Mouse (Mus musculus): ENCODE measurements around the gene Armc2. TPM values are rescaled to one million over a fixed set of nuclear protein-coding genes. Genes with fewer than 3 reads are reported as not detected.

Armc2 gene
- total RNA-seq, 1 experiment = 1.0 TPM

DNA sequence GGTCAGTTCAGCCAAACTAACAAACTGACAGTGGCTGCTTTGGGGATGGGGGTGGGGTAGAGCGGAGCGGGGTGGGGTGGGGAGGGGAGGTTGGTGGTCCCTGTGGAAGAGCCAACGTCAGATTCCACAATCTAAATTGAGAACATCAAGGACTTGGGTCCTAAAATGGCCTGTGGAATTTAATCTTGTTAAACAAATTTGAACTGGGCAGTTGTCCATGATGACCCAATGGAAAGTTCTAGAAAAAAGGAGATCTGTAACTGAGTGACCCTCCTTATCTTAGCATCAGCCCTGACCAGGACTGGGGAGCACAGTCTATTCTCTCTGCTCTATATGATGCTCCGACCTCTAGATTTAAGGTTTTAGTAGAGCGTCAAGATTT, 26.2 kb downstream of the Armc2 start:
- in situ Hi-C loops (cut with MboI; ENCODE audit: low sequenced_read_pairs in 2 of 2, unreplicated experiment in 2 of 2) = no loop called here
- Histone ChIP-seq H3K9ac (ENCODE audit: insufficient read depth, low read depth, low read length, poor library complexity, severe bottlenecking) (no peak overlapping the region), H3K9me3 (ENCODE audit: control insufficient read depth, insufficient read depth, low read depth, low read length) (no peaks in the 10 kb centered on the region), H3K4me3 (ENCODE audit: insufficient read depth in 1 of 2, low read depth in 1 of 2, low read length in 2 of 2, poor library complexity in 1 of 2, severe bottlenecking in 1 of 2) (no peak overlapping the region), H3K4me1 (ENCODE audit: control insufficient read depth in 2 of 2, insufficient read depth in 2 of 2, low read length in 2 of 2, poor library complexity in 1 of 2) (peaks cover 0 to 12% of the 10 kb centered on the region in 2 experiments; a peak in 3 of 4 replicates), H3K27ac (ENCODE audit: insufficient read depth, low read depth, low read length, poor library complexity, severe bottlenecking) (no peak overlapping the region), H3K36me3 (ENCODE audit: control insufficient read depth, insufficient read depth, low read length, poor library complexity, severe bottlenecking) (no peaks in the 10 kb centered on the region)
- no peak for DNase-seq (ENCODE audit: low read depth, low spot score)
- no peak for TF ChIP-seq HCFC1 (IDR thresholded peaks at IDR 0.05; ENCODE audit: borderline replicate concordance, insufficient read depth, low read length)
- no peak for TF ChIP-seq ZNF384 (IDR thresholded peaks at IDR 0.05; ENCODE audit: low read depth, low read length)
- no peak for TF ChIP-seq CHD2 (IDR thresholded peaks at IDR 0.05; ENCODE audit: low read depth, low read length)
- no peak for TF ChIP-seq MAFK (IDR thresholded peaks at IDR 0.05; ENCODE audit: insufficient read depth, low read depth, low read length)
- no peak for TF ChIP-seq ZC3H11A (IDR thresholded peaks at IDR 0.05; ENCODE audit: borderline replicate concordance, low read depth, low read length)

DNA sequence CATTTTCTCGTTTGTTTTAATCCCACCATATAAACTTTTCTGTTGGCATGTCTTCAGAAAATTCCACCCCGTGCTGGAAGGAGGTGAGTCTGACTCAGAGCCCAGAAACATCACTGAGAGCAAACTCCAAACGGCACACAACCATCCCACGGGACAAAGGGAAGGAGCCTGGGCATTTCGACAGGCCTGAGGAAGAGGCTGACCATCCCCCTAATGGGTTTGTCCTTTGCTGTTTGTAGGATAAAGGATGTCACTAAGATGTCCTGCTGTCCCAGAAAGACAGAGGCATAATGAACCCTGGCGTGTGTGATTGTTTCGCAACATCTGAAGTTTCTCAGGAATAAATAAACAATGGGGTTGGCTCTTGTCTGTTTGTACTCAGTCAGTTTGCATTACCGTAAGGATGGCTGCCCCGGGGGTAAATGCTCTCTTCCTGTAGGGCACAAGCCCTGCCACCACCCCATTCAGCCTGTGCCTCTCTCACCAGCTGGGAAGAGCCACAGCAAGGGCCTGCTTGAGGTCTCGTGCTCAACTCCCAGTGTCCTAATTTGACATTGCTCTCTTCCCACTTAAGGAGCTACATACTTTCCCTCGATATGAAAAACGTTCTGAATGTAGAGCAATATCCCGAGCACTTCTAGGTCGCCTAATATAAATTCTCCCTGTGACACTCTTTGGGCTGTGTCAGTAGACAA, 26.7 kb downstream of the Armc2 start:
- H3K4me1 ChIP-seq (ENCODE audit: control insufficient read depth in 2 of 2, insufficient read depth in 2 of 2, low read length in 2 of 2, poor library complexity in 1 of 2) = peaks cover 0 to 10% of the 10 kb centered on the region in 2 experiments; a peak in 2 of 4 replicates
- no peak overlapping the region for H3K4me3 ChIP-seq (ENCODE audit: insufficient read depth in 1 of 2, low read depth in 1 of 2, low read length in 2 of 2, poor library complexity in 1 of 2, severe bottlenecking in 1 of 2)
- TF ChIP-seq ZC3H11A (IDR thresholded peaks at IDR 0.05; ENCODE audit: borderline replicate concordance, low read depth, low read length) = no peak
- TF ChIP-seq CHD2 (IDR thresholded peaks at IDR 0.05; ENCODE audit: low read depth, low read length) = no peak
- no peak for TF ChIP-seq ZNF384 (IDR thresholded peaks at IDR 0.05; ENCODE audit: low read depth, low read length)
- TF ChIP-seq MAFK (IDR thresholded peaks at IDR 0.05; ENCODE audit: insufficient read depth, low read depth, low read length) = no peak
- TF ChIP-seq HCFC1 (IDR thresholded peaks at IDR 0.05; ENCODE audit: borderline replicate concordance, insufficient read depth, low read length) = no peak
- DNase-seq (ENCODE audit: low read depth, low spot score) = no peak
- no peak overlapping the region for H3K27ac ChIP-seq (ENCODE audit: insufficient read depth, low read depth, low read length, poor library complexity, severe bottlenecking)
- no peaks in the 10 kb centered on the region for H3K36me3 ChIP-seq (ENCODE audit: control insufficient read depth, insufficient read depth, low read length, poor library complexity, severe bottlenecking)
- H3K9me3 ChIP-seq (ENCODE audit: control insufficient read depth, insufficient read depth, low read depth, low read length) = no peaks in the 10 kb centered on the region
- no peak overlapping the region for H3K9ac ChIP-seq (ENCODE audit: insufficient read depth, low read depth, low read length, poor library complexity, severe bottlenecking)
- in situ Hi-C loops (cut with MboI; ENCODE audit: low sequenced_read_pairs in 2 of 2, unreplicated experiment in 2 of 2) = no loop called here

DNA sequence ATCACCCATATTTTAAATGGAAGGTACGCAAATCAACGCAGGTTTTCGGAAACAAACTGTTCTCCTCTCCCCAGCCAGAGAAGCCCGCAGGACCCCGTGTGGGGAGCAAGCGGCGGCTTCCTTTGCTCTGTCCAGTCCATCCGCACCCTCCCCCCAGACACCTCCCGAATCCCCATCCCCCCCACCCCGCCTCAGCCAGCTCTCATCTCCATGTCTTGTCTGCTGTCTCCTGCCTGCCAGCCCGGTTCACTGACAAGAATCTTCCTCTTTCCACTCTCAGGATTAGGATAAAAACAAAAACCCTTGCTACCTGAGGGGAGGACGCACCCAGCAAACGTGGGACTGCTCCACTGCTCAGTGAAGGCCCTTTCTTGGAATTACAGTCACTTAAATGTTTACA, 27.3 kb downstream of the Armc2 start:
- peaks cover 0 to 7% of the 10 kb centered on the region in 2 experiments; a peak in 2 of 4 replicates for H3K4me1 ChIP-seq (ENCODE audit: control insufficient read depth in 2 of 2, insufficient read depth in 2 of 2, low read length in 2 of 2, poor library complexity in 1 of 2)
- in situ Hi-C loops (cut with MboI; ENCODE audit: low sequenced_read_pairs in 2 of 2, unreplicated experiment in 2 of 2) = no loop called here
- no peaks in the 10 kb centered on the region for H3K9me3 ChIP-seq (ENCODE audit: control insufficient read depth, insufficient read depth, low read depth, low read length)
- no peak overlapping the region for H3K4me3 ChIP-seq (ENCODE audit: insufficient read depth in 1 of 2, low read depth in 1 of 2, low read length in 2 of 2, poor library complexity in 1 of 2, severe bottlenecking in 1 of 2)
- no peaks in the 10 kb centered on the region for H3K36me3 ChIP-seq (ENCODE audit: control insufficient read depth, insufficient read depth, low read length, poor library complexity, severe bottlenecking)
- no peak for DNase-seq (ENCODE audit: low read depth, low spot score)
- no peak for TF ChIP-seq MAFK (IDR thresholded peaks at IDR 0.05; ENCODE audit: insufficient read depth, low read depth, low read length)
- no peak for TF ChIP-seq ZNF384 (IDR thresholded peaks at IDR 0.05; ENCODE audit: low read depth, low read length)
- TF ChIP-seq ZC3H11A (IDR thresholded peaks at IDR 0.05; ENCODE audit: borderline replicate concordance, low read depth, low read length) = no peak
- TF ChIP-seq HCFC1 (IDR thresholded peaks at IDR 0.05; ENCODE audit: borderline replicate concordance, insufficient read depth, low read length) = no peak
- no peak for TF ChIP-seq CHD2 (IDR thresholded peaks at IDR 0.05; ENCODE audit: low read depth, low read length)
- H3K27ac ChIP-seq (ENCODE audit: insufficient read depth, low read depth, low read length, poor library complexity, severe bottlenecking) = no peak overlapping the region
- H3K9ac ChIP-seq (ENCODE audit: insufficient read depth, low read depth, low read length, poor library complexity, severe bottlenecking) = no peak overlapping the region

DNA sequence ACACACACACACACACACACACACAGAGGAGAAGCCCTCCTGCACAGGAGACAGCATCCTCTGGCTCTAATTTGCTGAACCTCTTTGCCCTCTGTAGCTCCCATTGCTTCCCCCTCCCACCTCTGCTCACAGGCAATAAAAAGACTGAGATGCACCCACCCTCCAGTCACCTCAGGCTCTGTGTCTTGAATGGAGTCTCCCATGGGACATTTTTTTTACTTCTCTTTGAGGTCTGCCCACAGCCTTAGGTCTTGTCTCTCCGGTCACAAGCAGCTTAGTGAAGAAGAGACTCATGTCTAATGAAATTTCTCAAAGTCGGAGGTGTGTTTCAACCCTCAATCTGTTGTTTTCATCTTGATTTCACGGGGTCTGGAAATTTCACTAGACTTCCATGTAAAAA, 29.3 kb downstream of the Armc2 start:
- TF ChIP-seq ZNF384 (IDR thresholded peaks at IDR 0.05; ENCODE audit: low read depth, low read length) (no peak), MAFK (IDR thresholded peaks at IDR 0.05; ENCODE audit: insufficient read depth, low read depth, low read length) (no peak), HCFC1 (IDR thresholded peaks at IDR 0.05; ENCODE audit: borderline replicate concordance, insufficient read depth, low read length) (no peak), CHD2 (IDR thresholded peaks at IDR 0.05; ENCODE audit: low read depth, low read length) (no peak), ZC3H11A (IDR thresholded peaks at IDR 0.05; ENCODE audit: borderline replicate concordance, low read depth, low read length) (no peak)
- in situ Hi-C loops (cut with MboI; ENCODE audit: low sequenced_read_pairs in 2 of 2, unreplicated experiment in 2 of 2) = loop anchor here in 1 of 2 experiments (10.0 kb wide), 1 partner anchor 306 kb away; no protein-coding TSS in a partner anchor
- Histone ChIP-seq H3K27ac (ENCODE audit: insufficient read depth, low read depth, low read length, poor library complexity, severe bottlenecking) (no peak overlapping the region), H3K4me3 (ENCODE audit: insufficient read depth in 1 of 2, low read depth in 1 of 2, low read length in 2 of 2, poor library complexity in 1 of 2, severe bottlenecking in 1 of 2) (no peak overlapping the region), H3K9me3 (ENCODE audit: control insufficient read depth, insufficient read depth, low read depth, low read length) (no peaks in the 10 kb centered on the region), H3K36me3 (ENCODE audit: control insufficient read depth, insufficient read depth, low read length, poor library complexity, severe bottlenecking) (no peaks in the 10 kb centered on the region), H3K4me1 (ENCODE audit: control insufficient read depth in 2 of 2, insufficient read depth in 2 of 2, low read length in 2 of 2, poor library complexity in 1 of 2) (peaks cover 0 to 7% of the 10 kb centered on the region in 2 experiments; a peak in 2 of 4 replicates), H3K9ac (ENCODE audit: insufficient read depth, low read depth, low read length, poor library complexity, severe bottlenecking) (no peak overlapping the region)
- no peak for DNase-seq (ENCODE audit: low read depth, low spot score)
